Mouse (Mus musculus) ES-E14 (cell line): ENCODE results near the gene Xkr8.

Experiments used
- CHD2 ChIP-seq: IDR thresholded peaks from 2 replicates; pipeline ENCODE4 v1.6.1; 2014; ENCODE audit warnings: mild to moderate bottlenecking, low read depth, low read length, inconsistent platforms
- HCFC1 ChIP-seq: IDR thresholded peaks from 2 replicates; pipeline ENCODE4 v1.6.1; 2012; ENCODE audit warnings: low read length, inconsistent platforms, borderline replicate concordance; ENCODE audit not compliant: insufficient read depth
- MAFK ChIP-seq: IDR thresholded peaks from 2 replicates; pipeline ENCODE4 v1.6.1; 2014; ENCODE audit warnings: mild to moderate bottlenecking, low read depth, low read length, inconsistent platforms; ENCODE audit not compliant: insufficient read depth
- ZC3H11A ChIP-seq: IDR thresholded peaks from 2 replicates; pipeline ENCODE4 v1.6.1; 2012; ENCODE audit warnings: low read depth, mild to moderate bottlenecking, inconsistent platforms, low read length, borderline replicate concordance
- ZNF384 ChIP-seq: IDR thresholded peaks from 2 replicates; pipeline ENCODE4 v1.6.1; 2012; ENCODE audit warnings: low read depth, low read length, inconsistent platforms

DNA sequence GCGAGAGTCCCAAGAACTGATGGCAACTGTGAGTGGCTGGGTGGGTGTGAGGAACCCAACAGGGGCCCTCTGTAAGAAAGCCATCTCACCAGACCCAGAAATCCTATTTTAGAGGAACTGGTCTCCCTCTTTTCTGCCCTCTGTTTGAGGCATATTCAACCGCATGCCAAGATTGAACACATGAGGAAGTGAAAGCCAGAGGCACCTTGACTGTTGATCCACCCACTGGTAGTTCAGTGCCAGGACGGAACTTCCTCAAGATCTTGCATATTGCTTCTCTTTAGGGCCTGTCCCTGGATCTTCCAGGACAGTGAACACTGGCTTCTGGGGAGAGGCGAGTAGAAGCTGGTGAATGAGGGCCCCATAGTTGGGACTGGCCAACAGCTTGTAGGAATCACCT is 47.9 kb upstream of the Xkr8 start:
- no peak for TF ChIP-seq HCFC1
- TF ChIP-seq ZNF384 = no peak
- TF ChIP-seq ZC3H11A = no peak
- TF ChIP-seq MAFK = no peak
- TF ChIP-seq CHD2 = no peak
